Mouse (Mus musculus) layer of hippocampus, postnatal 14 days (tissue): ENCODE data around the gene Dpep1. TPM values are rescaled to one million over a fixed set of nuclear protein-coding genes. Genes with fewer than 3 reads are reported as not detected.

ENCODE experiments used
- DNase-seq, 2 experiments: peaks; one replicate each; pipeline ENCODE4 v3.0.0; 2021 to 2022; ENCODE audit warnings: low spot score in 2 of 2, mixed read lengths in 1 of 2
- total RNA-seq, 2 experiments: library from RNA; stranded (reverse); gene quantifications; 2 replicates each; pipeline ENCODE4 v1.2.3; 2021

The Dpep1 gene
- total RNA-seq, 2 experiments from 2014 or later = 0.50 to 0.71 TPM

DNA sequence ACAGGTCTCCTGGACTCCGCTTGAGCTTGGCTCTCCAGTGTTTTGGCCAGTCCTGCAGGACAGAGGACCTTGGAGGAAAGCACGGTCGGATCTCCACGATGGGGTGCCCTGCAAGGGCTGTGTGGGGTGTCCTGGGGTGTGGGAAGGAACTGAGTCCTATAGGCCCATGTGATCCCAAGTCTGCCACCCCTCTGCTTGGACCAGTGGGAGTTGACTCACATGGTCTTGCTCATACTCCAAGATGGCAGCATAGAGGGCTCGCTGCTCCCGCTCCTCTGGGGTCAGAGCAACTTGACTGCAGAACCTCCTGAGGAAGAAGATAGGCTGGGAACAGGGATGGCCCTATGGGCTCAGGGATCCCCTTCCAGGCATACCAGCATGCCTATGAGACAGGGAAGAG is 61.7 kb downstream of the Dpep1 start:
- DNase-seq = no peak

DNA sequence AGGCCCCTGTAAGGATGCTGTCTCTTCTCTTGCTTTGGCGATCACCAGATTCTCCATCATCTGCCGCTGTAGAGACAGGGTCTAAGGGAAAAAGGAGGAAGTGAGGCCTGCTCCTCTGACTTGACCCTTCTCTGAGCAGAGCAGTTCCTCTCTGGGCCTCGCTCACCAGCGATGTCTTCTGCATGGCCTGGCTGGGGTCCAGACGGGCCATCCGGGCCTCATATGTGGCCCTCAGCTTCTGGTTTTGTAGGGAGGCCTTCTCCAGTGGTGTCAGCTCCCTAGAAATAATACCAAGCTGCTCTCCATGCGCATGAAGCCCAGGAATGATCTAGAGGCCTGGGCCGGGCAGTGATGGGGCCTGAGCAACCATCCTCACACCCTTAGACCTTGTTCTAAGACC is 62.6 kb downstream of the Dpep1 start:
- DNase-seq = no peak

DNA sequence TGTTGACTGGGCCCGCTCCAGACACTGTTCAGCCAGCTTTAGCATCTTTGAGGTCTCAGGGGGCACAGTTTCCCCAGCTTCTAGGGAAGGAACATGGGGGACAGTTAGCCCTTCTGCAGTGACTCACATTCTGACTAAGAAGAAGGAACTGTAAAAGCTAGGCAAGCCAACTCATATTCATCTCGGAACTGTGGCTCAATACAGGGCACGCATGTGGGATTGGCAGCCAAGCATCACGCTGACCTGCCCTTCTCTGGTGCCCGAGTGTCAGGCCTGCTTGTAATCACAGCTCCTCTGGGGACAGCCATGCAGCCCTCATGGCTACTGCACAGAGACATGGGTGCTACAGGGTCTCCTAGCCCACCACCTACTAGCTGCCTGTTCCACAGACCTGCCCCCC is 64.9 kb downstream of the Dpep1 start:
- DNase-seq = no peak

Other genes with a start within 250 kb of the Dpep1 start
- 100 to 1,000 TPM; 152 to 159 TPM for gene Ankrd11, start 144.0 kb upstream of the Dpep1 start, total RNA-seq
- 10 to 100 TPM; 64.7 to 81.9 TPM for gene Spg7, start 123.3 kb upstream of the Dpep1 start, total RNA-seq
- 100 to 1,000 TPM; 390 to 435 TPM for gene Rpl13, start 83.9 kb upstream of the Dpep1 start, total RNA-seq
- gene Cpne7, start 68.9 kb upstream of the Dpep1 start, total RNA-seq = 100 to 1,000 TPM; 319 to 359 TPM
- 1 to 10 TPM; 2.2 to 2.9 TPM for gene Sult5a1, start 27.9 kb upstream of the Dpep1 start, total RNA-seq
- gene Chmp1a, start 26.5 kb downstream of the Dpep1 start, total RNA-seq = 100 to 1,000 TPM; 114 to 131 TPM
- 10 to 100 TPM in 1 of 2 experiments, 1 to 10 TPM in 1; 9.5 to 10.6 TPM for gene Spata33, start 26.6 kb downstream of the Dpep1 start, total RNA-seq
- gene Cdk10, start 38.6 kb downstream of the Dpep1 start, total RNA-seq = 10 to 100 TPM; 74.0 to 82.4 TPM
- 100 to 1,000 TPM; 106 to 111 TPM for gene Spata2l, start 50.0 kb downstream of the Dpep1 start, total RNA-seq
- 10 to 100 TPM; 22.4 to 23.3 TPM for gene Zfp276, start 68.0 kb downstream of the Dpep1 start, total RNA-seq
- 10 to 100 TPM; 56.3 to 58.0 TPM for gene Vps9d1, start 68.1 kb downstream of the Dpep1 start, total RNA-seq
- gene Fanca, start 132.3 kb downstream of the Dpep1 start, total RNA-seq = 1 to 10 TPM; 2.6 to 5.3 TPM
- gene Spire2, start 146.5 kb downstream of the Dpep1 start, total RNA-seq = 10 to 100 TPM; 15.4 to 15.6 TPM
- 100 to 1,000 TPM; 490 to 516 TPM for gene Tcf25, start 187.5 kb downstream of the Dpep1 start, total RNA-seq
- gene Mc1r, start 220.9 kb downstream of the Dpep1 start, total RNA-seq = under 1 TPM in 1 of 2 experiments, not detected in 1; 0.10 TPM
- 100 to 1,000 TPM; 559 to 591 TPM for gene Tubb3, start 225.2 kb downstream of the Dpep1 start, total RNA-seq
- 10 to 100 TPM; 72.0 to 78.2 TPM for gene Def8, start 237.3 kb downstream of the Dpep1 start, total RNA-seq